8 mouse cellular contexts compared by ENCODE assay signal in the genomic region with DNA sequence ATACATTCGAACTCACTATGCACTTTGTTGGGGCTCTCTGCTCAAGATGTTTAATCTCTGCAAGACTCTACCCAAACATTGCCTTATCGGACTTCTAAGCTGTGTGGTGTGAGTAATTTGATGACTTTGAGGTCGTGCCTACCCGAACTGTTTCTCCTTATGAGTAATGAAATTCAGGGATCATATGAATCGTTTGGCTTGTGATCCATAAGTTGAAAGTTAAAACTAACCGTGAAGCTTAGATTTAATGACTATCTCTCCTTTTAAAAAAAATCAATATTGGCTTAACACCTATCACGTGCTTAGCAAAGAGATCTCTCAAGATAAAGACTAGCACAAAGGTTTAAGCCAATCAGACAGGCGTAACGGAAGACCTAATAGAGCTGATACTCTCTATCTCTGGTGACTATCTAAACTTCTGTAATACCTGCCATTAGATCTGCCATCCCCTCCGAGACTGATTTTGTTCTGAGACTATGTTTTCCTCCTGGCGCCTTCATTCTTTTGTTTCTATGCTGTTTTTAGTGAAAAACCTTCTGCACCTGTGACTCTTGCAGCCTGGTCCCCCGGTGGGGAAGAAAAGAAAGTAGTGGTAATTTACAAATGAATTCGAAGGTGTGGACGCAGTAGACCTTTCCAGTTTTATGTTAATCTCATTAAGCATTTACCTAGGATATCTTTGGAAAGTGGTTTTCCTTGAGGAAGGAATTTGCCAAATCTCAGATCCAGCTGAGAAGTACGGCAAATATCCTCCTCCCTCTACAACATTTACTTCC. TPM values are rescaled to one million over a fixed set of nuclear protein-coding genes. Genes with fewer than 3 reads are reported as not detected.
DNase-seq lines count a peak whose midpoint lies in the region; ATAC-seq lines count a peak whose summit lies in the region.
"Had no signal": no experiment of that assay in that cellular context is flagged by ENCODE, and none has a peak within 500 bp of the region (broad histone marks: within the 10 kb centered on the region; RNA-seq: fewer than 3 reads in every experiment).

No protein-coding gene starts in this region.

- peak overlapping the region; percentile 91 for H3K9ac ChIP-seq in midbrain, embryonic 16.5 days (ENCODE audit: low read depth, low read length)

- peak overlapping the region; percentile 82 for H3K4me3 ChIP-seq in midbrain, embryonic 16.5 days (ENCODE audit: low read depth, low read length)

- H3K27ac ChIP-seq in midbrain, embryonic 16.5 days (ENCODE audit: low read length) = peak overlapping the region; percentile 94

- H3K4me2 ChIP-seq in midbrain, embryonic 16.5 days (ENCODE audit: low read length) = peak overlapping the region; percentile 87

- WGBS in midbrain, embryonic 16.5 days = 1% methylated on average over 15 of the region's 15 CpGs

- no peaks in the 10 kb centered on the region for H3K36me3 ChIP-seq in midbrain, embryonic 16.5 days (ENCODE audit: control insufficient read depth, insufficient read depth, low read length)

- H3K4me1 ChIP-seq in midbrain, embryonic 16.5 days (ENCODE audit: control insufficient read depth, insufficient read depth, low read length) = peaks cover 21% of the 10 kb centered on the region

- peak; percentile 8 for DNase-seq in thymus, postnatal 14 days
- no peak for DNase-seq in thymus, postnatal 36 days
- peak; percentile 33 for DNase-seq in embryo, embryonic 9.5 days (ENCODE audit: extremely low spot score)
- DNase-seq in hindlimb bud, embryonic 11.5 days (ENCODE audit: extremely low spot score, low read depth, low spot score) = peak; percentile 16
- no peak for DNase-seq in frontal cortex, postnatal 36 days (ENCODE audit: low spot score in 2 of 2)

- ATAC-seq in midbrain, embryonic 16.5 days = peak; percentile 10
- no peak for ATAC-seq in megakaryocyte progenitor cell, adult 5-6 weeks (replicated peaks; ENCODE audit: poor library complexity)

- H3K27me3 ChIP-seq in midbrain, embryonic 16.5 days (ENCODE audit: control insufficient read depth, insufficient read depth, low read depth, low read length) = no peaks in the 10 kb centered on the region

- H3K9me3 ChIP-seq in midbrain, embryonic 16.5 days (replicated peaks; ENCODE audit: control insufficient read depth, low read length, poor library complexity, severe bottlenecking) = no peaks in the 10 kb centered on the region

RNA-seq across cellular contexts. Expression of gene Qser1, which starts 1.2 kb away (rescaled TPM):
- 5.8 and 7.1 TPM in 2 replicates for polyA plus RNA-seq in midbrain, embryonic 16.5 days (2015; fragmentation: Nextera tagmentation; extraction: Ambion mirVana)
- 50.9 and 56.0 TPM in 2 replicates for total RNA-seq in megakaryocyte progenitor cell, adult 5-6 weeks (2015)
- 8.7 and 12.7 TPM in 2 replicates for total RNA-seq in megakaryocyte progenitor cell, adult 5-6 weeks (2017)

RNA-seq across cellular contexts. Expression of gene Prrg4, which starts 31.9 kb away (rescaled TPM):
- 0.58 and 0.78 TPM in 2 replicates for polyA plus RNA-seq in midbrain, embryonic 16.5 days (2015; fragmentation: Nextera tagmentation; extraction: Ambion mirVana)
- total RNA-seq in megakaryocyte progenitor cell, adult 5-6 weeks (2015) = 1.1 and 1.4 TPM in 2 replicates
- 4.1 and 4.8 TPM in 2 replicates for total RNA-seq in megakaryocyte progenitor cell, adult 5-6 weeks (2017)

RNA-seq across cellular contexts. Expression of gene Ccdc73, which starts 49.9 kb away (rescaled TPM):
- 4.4 and 6.5 TPM in 2 replicates for polyA plus RNA-seq in midbrain, embryonic 16.5 days (2015; fragmentation: Nextera tagmentation; extraction: Ambion mirVana)
- 2.2 and 10.1 TPM in 2 replicates for total RNA-seq in megakaryocyte progenitor cell, adult 5-6 weeks (2015)
- total RNA-seq in megakaryocyte progenitor cell, adult 5-6 weeks (2017) = 0.03 and 5.2 TPM in 2 replicates
- polyA plus RNA-seq: large intestine, adult 2 months had no signal

Comparison
In these comparisons a context has a peak if more than half of its experiments do, and no peak if none do; other contexts are left out.
1. DNase-seq: peak in thymus, postnatal 14 days (single experiment), embryo, embryonic 9.5 days (single experiment) and hindlimb bud, embryonic 11.5 days (single experiment); none in thymus, postnatal 36 days (0 of 2) and frontal cortex, postnatal 36 days (0 of 2).